Mouse (Mus musculus) hindbrain, embryonic 15.5 days (tissue): ENCODE measurements around the gene Numb. TPM values are rescaled to one million over a fixed set of nuclear protein-coding genes. Genes with fewer than 3 reads are reported as not detected.
A peak's percentile ranks its signal among the peaks of the same experiment; 100 is the strongest.
"Not testable (repeated sequence)": the region's sequence is repeated elsewhere in the genome, so short reads cannot be mapped to it uniquely, and the experiment has no call there.

Experiments used
- ATAC-seq: fragments of 200-750 bp; cut with Nextera tagmentation; 2 replicates; pipeline ENCODE4 v1.8.0; 2017; ENCODE audit warnings: low read depth, moderate number of reproducible peaks, moderate TSS enrichment; ENCODE audit not compliant: low FRiP score
- H3K27ac ChIP-seq: fragments of 300-500 bp; sonication (generic); replicated peaks from 2 replicates; pipeline ENCODE4 v1.5.1; 2015; ENCODE audit warnings: mild to moderate bottlenecking, inconsistent platforms
- H3K27me3 ChIP-seq: fragments of 300-500 bp; sonication (generic); 2 replicates; pipeline ENCODE4 v1.6.1; 2015; ENCODE audit warnings: control low read depth, inconsistent platforms
- H3K36me3 ChIP-seq: fragments of 300-500 bp; sonication (generic); 2 replicates; pipeline ENCODE4 v1.6.1; 2015; ENCODE audit warnings: control low read depth, inconsistent platforms
- H3K4me1 ChIP-seq: fragments of 300-500 bp; sonication (generic); replicated peaks from 2 replicates; pipeline ENCODE4 v1.6.1; 2015; ENCODE audit warnings: control low read depth, inconsistent platforms
- H3K4me2 ChIP-seq: fragments of 300-500 bp; sonication (generic); 2 replicates; pipeline ENCODE4 v1.6.1; 2015; ENCODE audit warnings: moderate library complexity, mild to moderate bottlenecking, inconsistent platforms
- H3K4me3 ChIP-seq: fragments of 300-500 bp; sonication (generic); 2 replicates; pipeline ENCODE4 v1.5.1; 2015; ENCODE audit warnings: mild to moderate bottlenecking, inconsistent platforms
- H3K9ac ChIP-seq: fragments of 300-500 bp; sonication (generic); 2 replicates; pipeline ENCODE4 v1.6.1; 2015; ENCODE audit warnings: inconsistent platforms
- H3K9me3 ChIP-seq: fragments of 300-500 bp; sonication (generic); 2 replicates; pipeline ENCODE4 v1.6.1; 2016; ENCODE audit warnings: control low read depth, inconsistent platforms
- WGBS: fragments of 180-500 bp; shearing (Covaris S2); methylation state at CpG from one replicate; pipeline ENCODE4 v1.1.7; 2015; 5-methylcytosine and 5-hydroxymethylcytosine counted together
- polyA plus RNA-seq: library from polyadenylated mRNA; unstranded; fragments of >200 nt; fragmentation: Nextera tagmentation; extraction: Ambion mirVana; gene quantifications from 2 replicates; pipeline ENCODE4 v1.2.1, GENCODE M21; 2015

The Numb gene
- polyA plus RNA-seq, 1 experiment from 2014 or later: 17.4 TPM

DNA sequence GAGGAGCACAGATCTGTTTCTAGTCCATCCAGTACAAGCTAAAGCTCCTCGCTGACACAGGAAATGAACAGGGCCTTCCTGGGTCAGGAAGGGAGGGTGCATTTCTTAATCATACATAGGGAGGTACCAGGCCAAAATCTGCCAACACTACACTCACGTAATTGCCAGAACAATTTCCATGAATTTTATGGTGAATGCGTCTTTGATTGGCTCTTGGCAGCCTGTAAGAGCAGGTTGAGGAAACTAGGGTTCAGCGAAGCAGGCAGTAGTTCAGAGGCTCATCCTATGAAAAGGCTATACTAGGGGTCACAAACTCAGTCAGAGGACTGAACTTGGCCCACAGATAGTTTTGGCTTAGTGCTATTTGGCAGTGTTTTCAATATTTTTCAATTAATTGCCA is 18.3 kb upstream of the Numb start:
- no peak overlapping the region for H3K4me2 ChIP-seq
- WGBS: 67% methylated on average over 4 of the region's 4 CpGs

DNA sequence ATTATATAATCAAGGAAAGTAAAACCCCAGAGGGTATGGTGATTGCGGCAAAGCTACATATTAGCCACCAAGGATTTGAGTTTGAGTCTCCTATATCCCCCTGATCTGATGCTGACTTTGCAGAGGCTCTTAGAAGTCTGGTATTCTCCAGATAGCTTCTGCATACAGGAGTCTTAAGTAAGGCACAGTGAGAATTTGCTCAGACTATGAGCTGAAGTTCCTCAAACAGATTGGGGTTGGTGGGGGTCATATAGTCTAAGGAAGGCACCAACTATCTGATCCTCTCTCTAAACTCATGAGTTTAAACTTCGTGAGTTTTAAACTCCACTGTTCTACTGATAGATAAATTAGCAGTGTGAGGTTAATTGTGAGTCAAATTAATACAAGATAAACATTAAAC is 17.6 kb upstream of the Numb start:
- H3K4me3 ChIP-seq: no peak overlapping the region
- no peak overlapping the region for H3K27ac ChIP-seq
- H3K4me2 ChIP-seq: no peak overlapping the region
- H3K4me1 ChIP-seq: no peaks in the 10 kb centered on the region
- no peaks in the 10 kb centered on the region for H3K36me3 ChIP-seq
- no peak for ATAC-seq
- H3K9me3 ChIP-seq: no peaks in the 10 kb centered on the region
- WGBS: 67% methylated on average over 2 of the region's 2 CpGs
- no peaks in the 10 kb centered on the region for H3K27me3 ChIP-seq
- no peak overlapping the region for H3K9ac ChIP-seq

More for the DNA sequence above, 18.3 kb upstream of the Numb start:
- Histone ChIP-seq H3K4me1 (no peaks in the 10 kb centered on the region), H3K4me3 (no peak overlapping the region), H3K27me3 (no peaks in the 10 kb centered on the region), H3K9ac (no peak overlapping the region), H3K27ac (no peak overlapping the region), H3K9me3 (no peaks in the 10 kb centered on the region), H3K36me3 (no peaks in the 10 kb centered on the region)
- no peak for ATAC-seq

- H3K4me2 ChIP-seq, H3K9me3 ChIP-seq, ATAC-seq, H3K27me3 ChIP-seq, H3K4me3 ChIP-seq, H3K9ac ChIP-seq, H3K27ac ChIP-seq, H3K36me3 ChIP-seq, H3K4me1 ChIP-seq: not testable (repeated sequence)
- WGBS: 54% methylated on average over 1 of the region's 1 CpGs
These were observed 16.9 kb upstream of the Numb start for GRCm38 (mm10) chr12:83938592-83938991.

GRCm38 (mm10) chr12:83937600-83937999 is 15.9 kb upstream of the Numb start:
- Histone ChIP-seq H3K9ac (no peak overlapping the region), H3K27ac (no peak overlapping the region), H3K9me3 (no peaks in the 10 kb centered on the region), H3K4me3 (no peak overlapping the region), H3K4me1 (no peaks in the 10 kb centered on the region), H3K36me3 (no peaks in the 10 kb centered on the region), H3K4me2 (no peak overlapping the region), H3K27me3 (no peaks in the 10 kb centered on the region)
- 74% methylated on average over 10 of the region's 10 CpGs for WGBS
- ATAC-seq: no peak

GRCm38 (mm10) chr12:83929186-83929804 is 7.6 kb upstream of the Numb start:
- Histone ChIP-seq H3K9me3 (no peaks in the 10 kb centered on the region), H3K4me1 (no peaks in the 10 kb centered on the region), H3K27me3 (no peaks in the 10 kb centered on the region), H3K4me3 (no peak overlapping the region), H3K4me2 (no peak overlapping the region), H3K9ac (no peak overlapping the region), H3K36me3 (no peaks in the 10 kb centered on the region), H3K27ac (no peak overlapping the region)
- 36% methylated on average over 2 of the region's 2 CpGs for WGBS
- no peak for ATAC-seq

GRCm38 (mm10) chr12:83927747-83928146 is 6.0 kb upstream of the Numb start:
- Histone ChIP-seq H3K4me2 (no peak overlapping the region), H3K9me3 (no peaks in the 10 kb centered on the region), H3K36me3 (no peaks in the 10 kb centered on the region), H3K4me3 (no peak overlapping the region), H3K9ac (no peak overlapping the region), H3K27me3 (no peaks in the 10 kb centered on the region), H3K27ac (no peak overlapping the region), H3K4me1 (peaks cover 4% of the 10 kb centered on the region; the same call in 1 of the 2 replicates)
- no peak for ATAC-seq
- WGBS: 85% methylated on average over 4 of the region's 4 CpGs

GRCm38 (mm10) chr12:83926061-83926460 is 4.3 kb upstream of the Numb start:
- WGBS: 59% methylated on average over 2 of the region's 2 CpGs
- H3K9ac ChIP-seq: no peak overlapping the region
- ATAC-seq: no peak

DNA sequence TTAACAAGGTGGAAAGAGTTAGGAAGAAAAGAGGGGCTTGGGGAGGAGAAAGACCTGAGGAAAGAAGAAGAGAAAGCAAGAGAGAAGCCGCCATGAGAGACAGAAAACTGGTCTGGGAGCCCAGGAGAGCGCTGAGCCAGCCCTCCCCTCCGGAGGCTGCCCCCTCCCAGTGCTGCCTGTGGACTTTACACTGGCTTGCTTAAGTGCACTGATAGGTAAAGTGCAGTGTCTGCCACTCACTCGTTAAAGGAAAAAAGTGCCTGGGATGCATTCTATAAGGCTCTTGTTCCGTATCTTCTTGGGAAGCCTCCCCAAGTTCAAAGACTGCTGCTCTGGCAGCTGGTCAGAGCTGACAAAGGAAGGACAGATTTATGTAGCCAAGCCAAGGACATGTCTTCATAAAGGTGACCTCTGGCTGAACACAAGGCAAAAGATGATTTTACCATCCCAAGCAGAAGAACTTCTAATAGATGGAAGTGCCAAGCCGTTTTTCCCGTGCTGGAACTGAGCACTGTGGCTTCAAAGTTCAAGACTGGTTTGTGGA is 3.5 kb upstream of the Numb start:
- H3K27ac ChIP-seq: no peak overlapping the region
- H3K9ac ChIP-seq: no peak overlapping the region
- no peaks in the 10 kb centered on the region for H3K9me3 ChIP-seq
- no peaks in the 10 kb centered on the region for H3K36me3 ChIP-seq
- peaks cover 14% of the 10 kb centered on the region; the same call in 1 of the 2 replicates for H3K4me1 ChIP-seq
- H3K4me2 ChIP-seq: no peak overlapping the region
- WGBS: 74% methylated on average over 7 of the region's 7 CpGs
- ATAC-seq: no peak
- no peak overlapping the region for H3K4me3 ChIP-seq
- no peaks in the 10 kb centered on the region for H3K27me3 ChIP-seq

More at GRCm38 (mm10) chr12:83926061-83926460, 4.3 kb upstream of the Numb start:
- no peak overlapping the region for H3K27ac ChIP-seq
- H3K36me3 ChIP-seq: no peaks in the 10 kb centered on the region
- H3K4me2 ChIP-seq: no peak overlapping the region
- no peak overlapping the region for H3K4me3 ChIP-seq
- peaks cover 8% of the 10 kb centered on the region; the same call in 1 of the 2 replicates for H3K4me1 ChIP-seq
- H3K27me3 ChIP-seq: no peaks in the 10 kb centered on the region
- H3K9me3 ChIP-seq: no peaks in the 10 kb centered on the region

GRCm38 (mm10) chr12:83924332-83924731 is 2.6 kb upstream of the Numb start:
- Histone ChIP-seq H3K4me2 (no peak overlapping the region), H3K4me3 (no peak overlapping the region), H3K4me1 (peaks cover 20% of the 10 kb centered on the region; the same call in 1 of the 2 replicates), H3K36me3 (no peaks in the 10 kb centered on the region), H3K9ac (no peak overlapping the region), H3K27me3 (no peaks in the 10 kb centered on the region), H3K27ac (no peak overlapping the region), H3K9me3 (no peaks in the 10 kb centered on the region)
- no peak for ATAC-seq
- WGBS: 82% methylated on average over 3 of the region's 3 CpGs

- WGBS: 89% methylated on average over 1 of the region's 1 CpGs
- H3K4me1 ChIP-seq: peaks cover 21% of the 10 kb centered on the region; the same call in 1 of the 2 replicates
- H3K27ac ChIP-seq: no peak overlapping the region
- no peak overlapping the region for H3K9ac ChIP-seq
- H3K9me3 ChIP-seq: no peaks in the 10 kb centered on the region
- no peak overlapping the region for H3K4me2 ChIP-seq
- ATAC-seq: no peak
- H3K36me3 ChIP-seq: no peaks in the 10 kb centered on the region
- no peaks in the 10 kb centered on the region for H3K27me3 ChIP-seq
- no peak overlapping the region for H3K4me3 ChIP-seq
These were observed 1.7 kb upstream of the Numb start for GRCm38 (mm10) chr12:83923486-83923859.

GRCm38 (mm10) chr12:83922724-83923485 is 1.2 kb upstream of the Numb start:
- Histone ChIP-seq H3K9me3 (no peaks in the 10 kb centered on the region), H3K36me3 (no peaks in the 10 kb centered on the region), H3K27ac (peak overlapping the region; percentile 18; the same call in 1 of the 2 replicates), H3K9ac (peak overlapping the region; percentile 33; the same call in 1 of the 2 replicates), H3K4me1 (peaks cover 21% of the 10 kb centered on the region; the same call in 1 of the 2 replicates), H3K4me3 (peak overlapping the region; percentile 97), H3K27me3 (no peaks in the 10 kb centered on the region), H3K4me2 (peak overlapping the region; percentile 55)
- ATAC-seq: no peak
- WGBS: 35% methylated on average over 8 of the region's 8 CpGs

DNA sequence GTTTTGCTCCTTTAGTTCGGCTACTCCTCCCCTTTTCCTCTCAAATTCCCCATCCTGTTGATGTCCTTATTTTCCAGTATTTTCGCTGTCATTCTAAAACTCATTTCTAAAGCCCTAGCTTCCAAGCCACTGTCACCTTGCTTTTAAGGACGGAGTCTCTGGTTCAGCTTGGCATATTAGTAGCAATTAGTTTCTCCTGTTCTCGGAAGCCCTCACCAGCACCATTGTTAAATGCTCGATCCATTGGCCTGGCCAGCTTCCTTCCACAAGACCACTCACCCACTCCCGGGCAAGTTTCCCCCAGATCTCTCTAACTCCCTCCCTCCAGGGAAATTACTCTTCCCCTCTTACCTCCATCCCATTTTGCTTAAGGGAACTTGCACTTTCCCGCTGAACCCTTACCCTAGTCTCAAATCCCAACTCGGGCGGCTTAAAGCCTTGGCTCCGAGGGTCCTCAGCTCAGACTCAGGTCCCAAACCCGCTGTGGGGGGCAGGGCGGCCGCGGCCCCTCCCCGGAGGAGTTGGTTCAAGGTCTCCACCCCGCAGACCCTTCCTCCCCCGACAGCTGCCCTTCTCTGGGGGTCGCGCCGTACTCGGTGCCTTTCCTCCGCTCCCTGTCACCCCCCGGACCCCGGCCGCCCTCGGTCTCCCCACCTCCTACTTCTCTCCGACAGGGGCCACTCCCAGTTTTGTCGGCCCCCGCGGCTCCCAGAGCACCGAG is 853 bp downstream of the Numb start:
- no peaks in the 10 kb centered on the region for H3K27me3 ChIP-seq
- WGBS: under 1% methylated on average over 31 of the region's 31 CpGs
- ATAC-seq: no peak

More for the DNA sequence above, 853 bp downstream of the Numb start:
- H3K36me3 ChIP-seq: no peaks in the 10 kb centered on the region
- H3K9me3 ChIP-seq: no peaks in the 10 kb centered on the region
- peak overlapping the region; percentile 88 for H3K27ac ChIP-seq
- peaks cover 24% of the 10 kb centered on the region; the same call in 1 of the 2 replicates for H3K4me1 ChIP-seq
- peak overlapping the region; percentile 88 for H3K4me2 ChIP-seq
- peak overlapping the region; percentile 97 for H3K4me3 ChIP-seq
- H3K9ac ChIP-seq: peak overlapping the region; percentile 78
